Mouse (Mus musculus) G1E (cell line): Measurements from ENCODE around the gene Cbln3.

ENCODE experiments used
- CTCF ChIP-seq: IDR thresholded peaks from 2 replicates; pipeline ENCODE4 v1.5.1; 2012; ENCODE audit warnings: low read depth, low read length, inconsistent platforms, mixed read lengths
- TAL1 ChIP-seq: conservative IDR thresholded peaks from 2 replicates; pipeline ENCODE4 v1.6.1; 2012; ENCODE audit warnings: low read depth, low read length, inconsistent platforms, mixed read lengths

GRCm38 (mm10) chr14:55922475-55923232 is 38.5 kb upstream of the Cbln3 start:
- TF ChIP-seq CTCF = no peak
- TF ChIP-seq TAL1 = peak; percentile 91
